Mouse (Mus musculus) G1E (cell line): ENCODE measurements around the gene Tmem50b.

ENCODE experiments used
- CTCF ChIP-seq: IDR thresholded peaks from 2 replicates; pipeline ENCODE4 v1.5.1; 2012; ENCODE audit warnings: low read depth, low read length, inconsistent platforms, mixed read lengths
- GATA1 ChIP-seq: IDR thresholded peaks from 2 replicates; pipeline ENCODE4 v1.6.1; 2012; ENCODE audit warnings: borderline replicate concordance, low read length, inconsistent platforms, mixed read lengths
- GATA2 ChIP-seq: IDR thresholded peaks from 2 replicates; pipeline ENCODE4 v1.6.1; 2012; ENCODE audit warnings: low read depth, low read length, inconsistent platforms, borderline replicate concordance
- POLR2AphosphoS5 ChIP-seq: IDR thresholded peaks from 2 replicates; pipeline ENCODE4 v1.6.1; 2012; ENCODE audit warnings: low read depth, low read length, inconsistent platforms; ENCODE audit not compliant: insufficient replicate concordance
- TAL1 ChIP-seq: conservative IDR thresholded peaks from 2 replicates; pipeline ENCODE4 v1.6.1; 2012; ENCODE audit warnings: low read depth, low read length, inconsistent platforms, mixed read lengths

DNA sequence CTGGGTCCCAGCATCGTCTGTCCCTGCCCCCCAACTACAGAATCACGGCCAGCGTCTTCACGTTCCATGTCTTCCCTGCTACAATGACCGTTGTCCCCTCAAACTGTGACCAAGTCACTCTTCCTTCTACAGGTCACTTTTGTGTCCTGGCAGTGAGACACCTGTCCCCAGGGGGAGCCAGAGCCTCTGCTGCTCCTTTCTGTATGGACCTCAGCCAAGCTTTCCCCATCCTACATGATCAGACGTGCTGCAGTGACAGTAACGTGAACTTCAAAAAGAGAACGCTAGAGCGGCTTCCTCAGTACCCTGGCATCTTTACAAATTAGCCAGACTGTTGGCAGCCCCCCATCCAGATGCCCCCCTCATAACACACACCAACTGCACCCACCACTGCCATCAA is 69.0 kb downstream of the Tmem50b start:
- no peak for TF ChIP-seq CTCF
- TF ChIP-seq GATA1 = no peak
- no peak for TF ChIP-seq GATA2
- no peak for TF ChIP-seq POLR2AphosphoS5
- TF ChIP-seq TAL1 = no peak
